Mouse (Mus musculus) gastrocnemius, postnatal 25 days (tissue): ENCODE results near the gene Olfr1226. TPM values are rescaled to one million over a fixed set of nuclear protein-coding genes. Genes with fewer than 3 reads are reported as not detected.
"Not testable (repeated sequence)": the region's sequence is repeated elsewhere in the genome, so short reads cannot be mapped to it uniquely, and the experiment has no call there.

ENCODE experiments used
- DNase-seq: peaks from one replicate; pipeline ENCODE4 v3.0.0; 2022
- long read RNA-seq, 2 experiments: library from polyadenylated mRNA; stranded (forward); transcript quantifications; one replicate each; pipeline ENCODE4 v2.0.0; 2021
- total RNA-seq, 2 experiments: library from RNA; stranded (reverse); gene quantifications; 1 replicate in 1 of 2; 2 replicates in 1 of 2; pipeline ENCODE4 v1.2.3; 2021

Olfr1226 gene
- not detected for total RNA-seq
- long read RNA-seq, experiment 1 = 0 reads
- long read RNA-seq, experiment 2 = 0 reads

DNA sequence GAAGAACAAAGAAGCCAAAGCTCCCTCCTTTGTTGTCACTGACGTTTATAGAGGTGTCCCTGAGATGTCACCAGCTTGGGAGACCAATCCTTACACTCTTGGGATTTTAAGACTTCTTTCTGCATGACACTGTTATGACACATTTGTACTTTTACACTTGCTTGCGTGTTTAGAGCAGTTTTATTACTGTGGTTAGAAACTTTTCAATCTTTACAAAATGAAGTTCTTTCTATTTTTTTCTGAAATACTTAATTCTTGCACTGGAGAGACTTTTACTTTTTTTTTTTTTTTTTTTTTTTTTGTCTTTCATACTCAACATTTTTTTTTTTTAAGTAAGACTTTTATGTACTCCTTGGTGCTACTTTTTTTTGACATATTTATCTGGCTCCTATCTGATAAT lies at the start of gene Olfr1226:
TSS of gene Olfr1226 (minus strand) at position 101 of the 400 bp plus-strand sequence.
- DNase-seq = no peak

DNA sequence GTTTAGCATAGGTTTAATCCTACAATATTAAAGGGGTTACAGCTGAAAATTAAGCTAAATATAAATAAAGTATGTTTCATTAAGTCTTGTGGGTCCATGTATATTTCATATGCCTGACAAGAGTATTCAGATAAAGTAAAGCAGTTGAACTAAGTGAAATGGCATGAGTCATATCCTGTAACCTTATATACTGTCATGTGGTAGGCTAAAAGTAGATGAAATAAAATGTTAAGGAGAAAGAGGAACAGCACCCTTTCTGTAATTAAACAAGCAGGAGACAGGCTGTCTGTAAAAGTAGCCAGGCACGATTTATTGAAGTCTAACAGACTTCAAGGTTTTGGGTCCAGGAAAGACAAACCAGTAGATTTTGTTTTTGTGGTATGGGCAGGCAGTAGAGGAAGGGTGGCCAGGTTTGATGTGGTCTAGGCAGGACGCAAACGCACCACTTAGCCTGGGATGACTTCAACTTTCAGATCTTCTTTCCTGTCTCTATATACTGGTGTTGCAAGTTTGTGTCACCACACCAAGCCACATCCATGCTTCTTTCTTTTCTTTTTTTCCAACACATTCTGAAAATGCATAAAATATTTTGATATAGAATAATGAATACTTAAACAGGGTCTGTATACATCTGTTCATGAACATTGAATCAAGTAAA lies 3.4 kb downstream of the Olfr1226 start:
- DNase-seq = no peak

DNA sequence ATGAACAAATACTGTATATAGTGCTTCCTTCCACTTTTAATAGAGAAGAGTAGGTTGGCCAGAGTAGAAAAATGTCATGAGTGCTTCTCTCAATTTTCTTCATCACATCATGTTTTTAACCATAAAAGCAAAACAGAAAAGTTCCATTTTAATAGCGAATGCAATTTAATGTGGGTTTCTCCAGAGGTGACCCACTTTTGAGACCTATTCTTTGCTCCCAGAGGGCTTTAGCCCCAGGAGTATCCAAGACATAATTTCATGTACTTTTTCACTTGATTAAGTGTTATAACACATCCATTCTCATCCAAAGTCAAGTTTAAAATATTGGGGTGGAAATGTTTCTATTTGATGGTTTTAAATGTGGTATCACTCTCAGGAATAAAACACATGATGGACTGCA lies 25.3 kb downstream of the Olfr1226 start, which contains the start of gene Olfr1225:
TSS of gene Olfr1225 (minus strand) at position 101 of the 400 bp plus-strand sequence.
- DNase-seq = no peak

DNA sequence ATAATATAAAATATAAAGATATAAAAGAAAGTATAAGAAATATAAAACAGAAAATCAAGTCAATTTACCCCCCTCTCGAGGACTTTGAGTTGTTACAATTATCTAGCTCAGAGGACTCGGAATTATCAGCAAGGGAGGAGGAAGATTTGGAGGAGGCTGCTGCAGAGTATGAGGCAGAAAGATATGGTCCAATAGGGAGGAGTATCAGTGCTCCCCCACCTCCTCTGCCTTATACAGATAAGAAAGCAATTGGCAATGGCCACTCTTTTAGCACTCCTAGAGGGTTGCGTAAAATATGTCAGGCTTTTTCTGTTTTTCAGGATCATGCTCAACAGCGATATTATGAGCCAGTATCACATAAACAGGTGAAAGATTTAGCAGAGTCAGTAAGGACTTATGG lies 35.1 kb downstream of the Olfr1226 start:
- DNase-seq = not testable (repeated sequence)

DNA sequence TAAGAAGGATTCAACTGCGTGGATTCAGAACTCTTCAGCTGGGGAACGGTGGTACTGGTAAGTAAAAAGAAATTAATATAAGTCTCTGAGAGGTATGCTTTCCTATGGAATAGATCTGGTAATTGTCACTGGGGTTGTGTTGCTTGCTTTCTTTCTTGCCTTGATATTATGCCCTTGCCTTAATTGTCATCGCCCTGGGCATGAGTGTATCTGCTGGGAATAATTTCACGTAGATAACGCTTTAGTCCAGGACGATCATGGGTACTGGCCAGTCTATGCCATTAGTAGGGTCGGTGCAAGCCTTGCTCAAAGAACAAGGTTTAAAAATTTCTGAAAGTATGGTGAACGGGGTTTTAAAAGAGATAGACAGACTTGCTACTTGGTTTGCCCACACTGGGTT lies 35.9 kb downstream of the Olfr1226 start, which contains the start of gene Olfr1224-ps1:
TSS of gene Olfr1224-ps1 (minus strand) at position 101 of the 400 bp plus-strand sequence.
- DNase-seq = not testable (repeated sequence)

DNA sequence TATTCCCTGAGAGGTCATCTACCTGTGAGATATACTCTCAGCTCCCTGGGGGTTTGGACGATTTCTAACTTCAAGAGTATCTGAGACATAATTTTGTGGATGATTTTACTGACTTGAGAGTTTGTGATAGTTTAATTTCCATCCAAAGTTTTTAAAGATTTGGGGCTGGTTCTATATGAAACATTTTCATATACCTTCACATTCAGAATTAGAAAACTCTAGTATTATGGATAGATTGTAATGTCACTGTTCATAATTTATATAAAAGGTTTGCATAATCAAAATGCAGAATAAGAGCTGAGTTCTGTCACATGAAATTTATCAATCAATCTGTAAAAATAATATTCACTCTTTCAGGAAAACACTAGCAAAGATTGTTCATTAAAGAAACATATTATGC lies 48.4 kb downstream of the Olfr1226 start, which contains the start of gene Olfr1223:
TSS of gene Olfr1223 (minus strand) at position 101 of the 400 bp plus-strand sequence.
- no peak for DNase-seq

Other genes with a start within 250 kb of the Olfr1226 start
- not detected for gene Olfr1212, start 246.1 kb downstream of the Olfr1226 start, total RNA-seq
- gene Gm13762, start 219.8 kb downstream of the Olfr1226 start, total RNA-seq = not detected
- gene Olfr1214, start 207.4 kb downstream of the Olfr1226 start, total RNA-seq = not detected
- not detected for gene Olfr1215, start 193.1 kb downstream of the Olfr1226 start, total RNA-seq
- gene Olfr1216, start 181.7 kb downstream of the Olfr1226 start, total RNA-seq = not detected
- gene Olfr1217, start 168.0 kb downstream of the Olfr1226 start, total RNA-seq = not detected
- gene Olfr1218, start 138.9 kb downstream of the Olfr1226 start, total RNA-seq = not detected
- not detected for gene Olfr1219, start 116.5 kb downstream of the Olfr1226 start, total RNA-seq
- gene Olfr1220, start 93.2 kb downstream of the Olfr1226 start, total RNA-seq = not detected
- gene Olfr1221, start 82.8 kb downstream of the Olfr1226 start, total RNA-seq = not detected
- not detected for gene Olfr1222, start 67.0 kb downstream of the Olfr1226 start, total RNA-seq
- gene Olfr1223, start 48.5 kb downstream of the Olfr1226 start, total RNA-seq = not detected
- not detected for gene Olfr1224-ps1, start 36.0 kb downstream of the Olfr1226 start, total RNA-seq
- not detected for gene Olfr1225, start 25.4 kb downstream of the Olfr1226 start, total RNA-seq
- gene Olfr1228, start 54.0 kb upstream of the Olfr1226 start, total RNA-seq = not detected
- gene Olfr1229, start 88.0 kb upstream of the Olfr1226 start, total RNA-seq = not detected
- not detected for gene Olfr1230, start 97.2 kb upstream of the Olfr1226 start, total RNA-seq
- not detected for gene Olfr1231, start 107.0 kb upstream of the Olfr1226 start, total RNA-seq
- not detected for gene Olfr1232, start 129.6 kb upstream of the Olfr1226 start, total RNA-seq
- not detected for gene Olfr1233, start 142.3 kb upstream of the Olfr1226 start, total RNA-seq
- not detected for gene Olfr1234, start 164.8 kb upstream of the Olfr1226 start, total RNA-seq
- not detected for gene Olfr1238, start 209.6 kb upstream of the Olfr1226 start, total RNA-seq
- gene Olfr1239, start 220.4 kb upstream of the Olfr1226 start, total RNA-seq = not detected
- gene Olfr1240, start 243.0 kb upstream of the Olfr1226 start, total RNA-seq = not detected